Mouse (Mus musculus): ENCODE results near the gene Kctd6. TPM values are rescaled to one million over a fixed set of nuclear protein-coding genes. Genes with fewer than 3 reads are reported as not detected.
A peak's percentile ranks its signal among the peaks of the same experiment; 100 is the strongest.

Gene Kctd6
- polyA plus RNA-seq, 1 experiment from 2014 or later: 3.0 TPM

- Histone ChIP-seq H3K4me1 (ENCODE audit: control insufficient read depth, insufficient read depth, low read length) (0 out of 2 replicates have a peak, but pooled peaks cover 4% of the 10 kb centered on the region), H3K27me3 (ENCODE audit: control insufficient read depth, insufficient read depth, low read length) (no peaks in the 10 kb centered on the region), H3K36me3 (ENCODE audit: control insufficient read depth, insufficient read depth, low read length) (no peaks in the 10 kb centered on the region), H3K9me3 (replicated peaks; ENCODE audit: control insufficient read depth, low read length) (no peaks in the 10 kb centered on the region), H3K4me3 (replicated peaks; ENCODE audit: low read length) (no peak overlapping the region), H3K27ac (ENCODE audit: low read length) (no peak overlapping the region), H3K4me2 (ENCODE audit: low read depth, low read length) (no peak overlapping the region), H3K9ac (ENCODE audit: low read length) (no peak overlapping the region)
- ATAC-seq (ENCODE audit: insufficient read depth, low FRiP score): peak; percentile 76; the same call in 1 of the 2 replicates
- 60% methylated on average over 5 of the region's 5 CpGs for WGBS
Observed at GRCm38 (mm10) chr14:8242388-8242920, 28.5 kb downstream of the Kctd6 start.

GRCm38 (mm10) chr14:8243136-8243888 lies 29.4 kb downstream of the Kctd6 start:
- ATAC-seq (ENCODE audit: insufficient read depth, low FRiP score): peak; percentile 68; the same call in 1 of the 2 replicates
- 65% methylated on average over 8 of the region's 8 CpGs for WGBS
- no peak overlapping the region for H3K9ac ChIP-seq (ENCODE audit: low read length)
- no peaks in the 10 kb centered on the region for H3K9me3 ChIP-seq (replicated peaks; ENCODE audit: control insufficient read depth, low read length)
- H3K4me2 ChIP-seq (ENCODE audit: low read depth, low read length): no peak overlapping the region
- H3K27me3 ChIP-seq (ENCODE audit: control insufficient read depth, insufficient read depth, low read length): no peaks in the 10 kb centered on the region
- H3K4me3 ChIP-seq (replicated peaks; ENCODE audit: low read length): no peak overlapping the region
- H3K27ac ChIP-seq (ENCODE audit: low read length): no peak overlapping the region
- no peaks in the 10 kb centered on the region for H3K36me3 ChIP-seq (ENCODE audit: control insufficient read depth, insufficient read depth, low read length)
- 0 out of 2 replicates have a peak, but pooled peaks cover 4% of the 10 kb centered on the region for H3K4me1 ChIP-seq (ENCODE audit: control insufficient read depth, insufficient read depth, low read length)

DNA sequence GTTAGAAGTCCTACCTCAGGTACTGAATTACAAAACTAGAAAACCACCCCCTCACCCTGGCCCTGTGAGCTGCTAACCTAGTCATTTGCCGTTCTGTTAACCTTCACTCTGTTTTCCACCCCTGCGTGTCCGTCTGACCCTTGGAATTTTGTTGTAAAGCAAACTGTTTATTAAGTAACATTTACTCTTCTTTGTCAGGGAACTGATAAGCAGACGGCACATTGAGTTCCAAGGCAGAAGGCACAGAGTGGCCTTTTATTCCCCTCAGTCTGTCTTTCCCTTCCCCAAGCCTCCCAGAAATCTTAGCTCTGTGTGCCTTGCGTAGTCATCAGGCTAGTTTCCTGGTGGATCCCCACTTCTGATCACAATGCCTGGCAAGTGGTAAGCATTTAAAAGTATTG lies 30.3 kb downstream of the Kctd6 start:
- Histone ChIP-seq H3K9me3 (replicated peaks; ENCODE audit: control insufficient read depth, low read length) (no peaks in the 10 kb centered on the region), H3K36me3 (ENCODE audit: control insufficient read depth, insufficient read depth, low read length) (no peaks in the 10 kb centered on the region), H3K4me2 (ENCODE audit: low read depth, low read length) (no peak overlapping the region), H3K27ac (ENCODE audit: low read length) (no peak overlapping the region), H3K27me3 (ENCODE audit: control insufficient read depth, insufficient read depth, low read length) (no peaks in the 10 kb centered on the region), H3K4me3 (replicated peaks; ENCODE audit: low read length) (no peak overlapping the region), H3K9ac (ENCODE audit: low read length) (no peak overlapping the region), H3K4me1 (ENCODE audit: control insufficient read depth, insufficient read depth, low read length) (0 out of 2 replicates have a peak, but pooled peaks cover 4% of the 10 kb centered on the region)
- no peak for ATAC-seq (ENCODE audit: insufficient read depth, low FRiP score)
- WGBS: 44% methylated on average over 5 of the region's 5 CpGs

DNA sequence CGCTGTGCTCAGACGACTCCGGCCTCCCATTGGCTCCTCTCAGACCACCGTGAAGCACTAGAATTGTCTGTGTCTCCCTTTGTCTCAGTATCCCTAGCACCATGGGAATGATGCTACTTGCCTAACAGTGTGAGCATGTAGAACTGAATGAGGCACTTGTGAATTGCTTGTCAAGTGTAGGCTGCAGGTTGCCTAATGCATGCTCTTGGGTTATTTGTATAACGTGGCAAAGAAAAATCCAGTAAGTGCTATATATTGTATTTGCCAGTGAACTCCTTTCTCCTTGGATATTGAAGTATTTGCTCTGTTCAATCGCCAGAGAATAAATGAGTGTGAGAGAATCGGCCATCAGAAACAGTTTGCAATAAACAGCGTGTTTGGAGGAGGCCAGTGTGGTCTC lies 32.9 kb downstream of the Kctd6 start:
- no peak for ATAC-seq (ENCODE audit: insufficient read depth, low FRiP score)
- Histone ChIP-seq H3K9ac (ENCODE audit: low read length) (no peak overlapping the region), H3K9me3 (replicated peaks; ENCODE audit: control insufficient read depth, low read length) (no peaks in the 10 kb centered on the region), H3K27me3 (ENCODE audit: control insufficient read depth, insufficient read depth, low read length) (no peaks in the 10 kb centered on the region), H3K4me2 (ENCODE audit: low read depth, low read length) (no peak overlapping the region), H3K27ac (ENCODE audit: low read length) (no peak overlapping the region), H3K36me3 (ENCODE audit: control insufficient read depth, insufficient read depth, low read length) (no peaks in the 10 kb centered on the region), H3K4me3 (replicated peaks; ENCODE audit: low read length) (no peak overlapping the region), H3K4me1 (ENCODE audit: control insufficient read depth, insufficient read depth, low read length) (0 out of 2 replicates have a peak, but pooled peaks cover 4% of the 10 kb centered on the region)
- WGBS: 75% methylated on average over 8 of the region's 8 CpGs

GRCm38 (mm10) chr14:8249206-8249605 lies 35.3 kb downstream of the Kctd6 start:
- Histone ChIP-seq H3K4me1 (ENCODE audit: control insufficient read depth, insufficient read depth, low read length) (no peaks in the 10 kb centered on the region), H3K27me3 (ENCODE audit: control insufficient read depth, insufficient read depth, low read length) (peaks cover 5% of the 10 kb centered on the region; the same call in 1 of the 2 replicates), H3K9me3 (replicated peaks; ENCODE audit: control insufficient read depth, low read length) (no peaks in the 10 kb centered on the region), H3K9ac (ENCODE audit: low read length) (no peak overlapping the region), H3K27ac (ENCODE audit: low read length) (no peak overlapping the region), H3K4me3 (replicated peaks; ENCODE audit: low read length) (no peak overlapping the region), H3K4me2 (ENCODE audit: low read depth, low read length) (no peak overlapping the region), H3K36me3 (ENCODE audit: control insufficient read depth, insufficient read depth, low read length) (no peaks in the 10 kb centered on the region)
- WGBS: 90% methylated on average over 1 of the region's 1 CpGs
- ATAC-seq (ENCODE audit: insufficient read depth, low FRiP score): no peak

- no peak overlapping the region for H3K4me2 ChIP-seq (ENCODE audit: low read depth, low read length)
- no peaks in the 10 kb centered on the region for H3K36me3 ChIP-seq (ENCODE audit: control insufficient read depth, insufficient read depth, low read length)
- H3K4me1 ChIP-seq (ENCODE audit: control insufficient read depth, insufficient read depth, low read length): no peaks in the 10 kb centered on the region
- no peak overlapping the region for H3K9ac ChIP-seq (ENCODE audit: low read length)
- WGBS: 73% methylated on average over 9 of the region's 9 CpGs
- no peak for ATAC-seq (ENCODE audit: insufficient read depth, low FRiP score)
- H3K4me3 ChIP-seq (replicated peaks; ENCODE audit: low read length): no peak overlapping the region
- H3K27me3 ChIP-seq (ENCODE audit: control insufficient read depth, insufficient read depth, low read length): peaks cover 5% of the 10 kb centered on the region; the same call in 1 of the 2 replicates
- no peak overlapping the region for H3K27ac ChIP-seq (ENCODE audit: low read length)
- no peaks in the 10 kb centered on the region for H3K9me3 ChIP-seq (replicated peaks; ENCODE audit: control insufficient read depth, low read length)
Observed at GRCm38 (mm10) chr14:8250141-8250871, 36.4 kb downstream of the Kctd6 start.

GRCm38 (mm10) chr14:8251330-8251885 lies 37.5 kb downstream of the Kctd6 start:
- no peaks in the 10 kb centered on the region for H3K9me3 ChIP-seq (replicated peaks; ENCODE audit: control insufficient read depth, low read length)
- no peak overlapping the region for H3K27ac ChIP-seq (ENCODE audit: low read length)
- peaks cover 5% of the 10 kb centered on the region; the same call in 1 of the 2 replicates for H3K27me3 ChIP-seq (ENCODE audit: control insufficient read depth, insufficient read depth, low read length)
- no peaks in the 10 kb centered on the region for H3K36me3 ChIP-seq (ENCODE audit: control insufficient read depth, insufficient read depth, low read length)
- 95% methylated on average over 8 of the region's 8 CpGs for WGBS
- no peak for ATAC-seq (ENCODE audit: insufficient read depth, low FRiP score)
- H3K4me3 ChIP-seq (replicated peaks; ENCODE audit: low read length): no peak overlapping the region
- H3K4me1 ChIP-seq (ENCODE audit: control insufficient read depth, insufficient read depth, low read length): no peaks in the 10 kb centered on the region
- H3K9ac ChIP-seq (ENCODE audit: low read length): no peak overlapping the region
- H3K4me2 ChIP-seq (ENCODE audit: low read depth, low read length): no peak overlapping the region

- Histone ChIP-seq H3K4me1 (ENCODE audit: control insufficient read depth, insufficient read depth, low read length) (no peaks in the 10 kb centered on the region), H3K9me3 (replicated peaks; ENCODE audit: control insufficient read depth, low read length) (no peaks in the 10 kb centered on the region), H3K36me3 (ENCODE audit: control insufficient read depth, insufficient read depth, low read length) (no peaks in the 10 kb centered on the region), H3K9ac (ENCODE audit: low read length) (no peak overlapping the region), H3K27ac (ENCODE audit: low read length) (no peak overlapping the region), H3K4me3 (replicated peaks; ENCODE audit: low read length) (no peak overlapping the region), H3K4me2 (ENCODE audit: low read depth, low read length) (no peak overlapping the region), H3K27me3 (ENCODE audit: control insufficient read depth, insufficient read depth, low read length) (peaks cover 5% of the 10 kb centered on the region; the same call in 1 of the 2 replicates)
- WGBS: 66% methylated on average over 7 of the region's 7 CpGs
- no peak for ATAC-seq (ENCODE audit: insufficient read depth, low FRiP score)
Observed at GRCm38 (mm10) chr14:8255076-8255729, 41.3 kb downstream of the Kctd6 start.
